Mouse (Mus musculus) lung, postnatal 0 days (tissue): ENCODE results near the gene Gins2.

ENCODE experiments used
- CTCF ChIP-seq: IDR thresholded peaks from 2 replicates; pipeline ENCODE4 v1.5.1; 2016; ENCODE audit warnings: antibody characterized with exemption, mild to moderate bottlenecking
- EP300 ChIP-seq: IDR thresholded peaks from 2 replicates; pipeline ENCODE4 v1.6.1; 2016; ENCODE audit warnings: antibody characterized with exemption, mild to moderate bottlenecking, control low read depth

DNA sequence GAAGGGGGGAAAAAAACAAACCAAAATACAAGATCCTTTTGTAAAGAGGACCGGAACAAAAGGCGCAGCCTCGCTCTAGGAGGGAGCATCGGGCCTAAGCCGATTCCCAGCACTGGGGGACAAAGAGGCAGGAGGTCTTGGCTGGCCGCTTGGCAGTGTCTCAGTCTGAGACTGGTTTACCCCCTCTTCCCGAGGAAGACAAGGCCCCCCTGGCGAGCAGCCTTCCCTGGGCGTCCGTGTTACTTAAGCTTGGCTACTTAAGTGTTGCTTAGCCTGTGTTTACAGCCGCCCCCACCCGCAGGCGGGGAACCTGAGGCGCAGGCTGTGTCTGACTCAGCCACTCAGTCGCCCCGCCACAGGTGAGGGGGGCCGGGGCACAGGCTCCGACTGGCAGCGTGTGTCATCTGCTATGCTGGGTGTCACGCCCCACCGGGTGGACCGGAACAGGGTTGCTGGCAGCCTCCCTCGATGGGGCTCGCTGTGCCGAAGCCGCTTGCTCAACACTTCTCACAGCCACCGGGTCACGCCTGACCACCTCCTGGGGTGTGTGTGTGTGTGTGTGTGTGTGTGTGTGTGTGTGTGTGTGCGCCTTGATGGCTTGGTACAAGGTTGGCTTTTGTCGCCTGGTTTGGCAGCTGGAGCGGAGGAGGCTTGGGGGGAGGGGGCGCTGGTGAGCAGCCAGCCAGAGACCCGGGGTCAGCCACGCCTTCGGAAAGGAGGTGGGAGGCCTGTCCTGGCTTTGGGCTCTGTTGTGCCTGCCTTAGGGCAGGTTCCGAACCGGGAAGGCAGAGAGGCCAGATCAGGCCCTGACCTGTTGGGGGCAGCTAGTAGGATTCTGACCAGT, 50.5 kb downstream of the Gins2 start:
- TF ChIP-seq CTCF (peak; percentile 43), EP300 (no peak; the same call in 1 of the 2 replicates)
